Mouse (Mus musculus) embryonic facial prominence, embryonic 15.5 days (tissue): Measurements from ENCODE around the gene Fads2. TPM values are rescaled to one million over a fixed set of nuclear protein-coding genes. Genes with fewer than 3 reads are reported as not detected.

Source experiments
- ATAC-seq: fragments of 200-750 bp; cut with Nextera tagmentation; 2 replicates; pipeline ENCODE4 v1.8.0; 2017; ENCODE audit warnings: low read depth, moderate TSS enrichment; ENCODE audit not compliant: insufficient number of reproducible peaks, low FRiP score, low TSS enrichment
- H3K27ac ChIP-seq: fragments of 300-500 bp; sonication (generic); replicated peaks from 2 replicates; pipeline ENCODE4 v1.5.1; 2015; ENCODE audit warnings: mild to moderate bottlenecking, inconsistent platforms
- H3K27me3 ChIP-seq: fragments of 300-500 bp; sonication (generic); 2 replicates; pipeline ENCODE4 v1.6.1; 2015; ENCODE audit warnings: inconsistent platforms
- H3K36me3 ChIP-seq: fragments of 300-500 bp; sonication (generic); 2 replicates; pipeline ENCODE4 v1.6.1; 2015; ENCODE audit warnings: mild to moderate bottlenecking, inconsistent platforms
- H3K4me1 ChIP-seq: fragments of 300-500 bp; sonication (generic); 2 replicates; pipeline ENCODE4 v1.6.1; 2015; ENCODE audit warnings: inconsistent platforms
- H3K4me2 ChIP-seq: fragments of 300-500 bp; sonication (generic); replicated peaks from 2 replicates; pipeline ENCODE4 v1.6.1; 2015; ENCODE audit warnings: mild to moderate bottlenecking, inconsistent platforms
- H3K4me3 ChIP-seq: fragments of 300-500 bp; sonication (generic); replicated peaks from 2 replicates; pipeline ENCODE4 v1.5.1; 2015; ENCODE audit warnings: mild to moderate bottlenecking, inconsistent platforms
- H3K9ac ChIP-seq: fragments of 300-500 bp; sonication (generic); 2 replicates; pipeline ENCODE4 v1.6.1; 2015; ENCODE audit warnings: inconsistent platforms
- H3K9me3 ChIP-seq: fragments of 300-500 bp; sonication (generic); replicated peaks from 2 replicates; pipeline ENCODE4 v1.6.1; 2016; ENCODE audit warnings: inconsistent platforms
- WGBS: fragments of 180-500 bp; shearing (Covaris S2); methylation state at CpG from one replicate; pipeline ENCODE4 v1.1.7; 2015; 5-methylcytosine and 5-hydroxymethylcytosine counted together
- polyA plus RNA-seq: library from polyadenylated mRNA; unstranded; fragments of >200 nt; fragmentation: Nextera tagmentation; extraction: Ambion mirVana; gene quantifications from 2 replicates; pipeline ENCODE4 v1.2.1, GENCODE M21; 2015

Gene Fads2
- polyA plus RNA-seq, 1 experiment from 2014 or later, result 61.3 TPM

DNA sequence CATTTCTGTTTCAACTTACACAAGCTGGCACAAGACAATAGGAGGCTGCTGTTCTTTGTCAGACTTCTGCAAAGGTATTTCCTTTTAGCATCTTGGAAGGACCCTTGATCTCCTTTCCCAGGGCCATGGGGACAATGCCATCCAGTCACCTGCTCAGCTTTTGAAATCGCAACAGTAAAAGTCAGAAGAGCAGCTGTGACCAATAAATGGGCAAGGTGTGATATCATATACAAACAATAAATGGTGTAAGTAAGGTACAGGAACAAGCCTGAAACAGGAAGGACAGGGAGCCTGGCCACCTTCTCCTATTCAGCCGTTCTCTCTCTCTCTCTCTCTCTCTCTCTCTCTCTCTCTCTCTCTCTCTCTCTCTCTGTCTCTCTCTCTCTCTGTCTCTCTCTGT, 51.1 kb downstream of the Fads2 start:
- Histone ChIP-seq H3K36me3 (no peaks in the 10 kb centered on the region; the same call in 1 of the 2 replicates), H3K4me3 (no peak overlapping the region), H3K4me2 (no peak overlapping the region), H3K4me1 (0 out of 2 replicates have a peak, but pooled peaks cover 4% of the 10 kb centered on the region), H3K9me3 (no peaks in the 10 kb centered on the region), H3K27ac (no peak overlapping the region), H3K9ac (no peak overlapping the region), H3K27me3 (no peaks in the 10 kb centered on the region)
- 79% methylated on average over 2 of the region's 2 CpGs for WGBS
- ATAC-seq, result no peak

DNA sequence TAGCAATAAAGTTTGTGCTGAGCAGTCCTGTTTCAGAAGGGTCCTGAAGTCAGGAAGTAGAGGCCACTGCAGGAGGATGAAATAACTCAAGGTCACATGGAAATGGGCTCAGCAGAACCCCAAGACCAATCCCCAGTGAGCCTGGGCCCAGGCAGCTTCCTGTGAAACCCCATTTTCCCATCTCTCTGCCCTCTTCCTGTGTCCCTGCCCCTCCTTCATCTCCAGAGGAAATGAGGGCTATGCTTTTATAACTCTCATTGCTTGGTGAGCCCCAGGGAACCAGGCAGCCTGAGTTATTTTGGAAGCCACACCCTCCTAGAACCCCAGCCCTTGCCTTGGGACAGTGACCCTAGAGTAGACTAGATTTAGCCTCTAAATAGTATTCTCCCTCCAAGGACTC, 52.0 kb downstream of the Fads2 start:
- Histone ChIP-seq H3K36me3 (no peaks in the 10 kb centered on the region; the same call in 1 of the 2 replicates), H3K4me3 (no peak overlapping the region), H3K4me1 (0 out of 2 replicates have a peak, but pooled peaks cover 4% of the 10 kb centered on the region), H3K4me2 (no peak overlapping the region), H3K9ac (no peak overlapping the region), H3K27ac (no peak overlapping the region), H3K27me3 (no peaks in the 10 kb centered on the region), H3K9me3 (no peaks in the 10 kb centered on the region)
- ATAC-seq, result no peak

DNA sequence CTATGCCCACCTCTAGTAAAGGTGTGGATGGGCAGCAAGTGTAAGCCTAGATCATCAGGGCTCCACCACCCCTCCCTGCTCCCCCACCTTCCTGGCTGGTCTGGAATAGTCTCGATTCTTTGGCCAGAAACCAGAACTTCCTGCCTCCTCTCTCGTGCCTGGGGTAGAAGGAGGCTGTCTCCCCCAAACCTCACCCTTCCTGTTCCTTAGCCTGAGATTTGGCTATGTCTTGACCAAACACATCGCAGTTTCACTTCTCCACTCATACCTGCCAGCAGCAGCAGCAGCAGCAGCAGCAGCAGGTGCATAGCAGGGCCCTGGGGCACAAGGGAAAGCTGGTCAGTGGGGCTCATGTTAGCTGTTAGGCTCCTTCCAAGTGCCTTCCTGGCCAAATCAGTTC, 54.6 kb downstream of the Fads2 start:
- Histone ChIP-seq H3K4me3 (no peak overlapping the region), H3K27ac (no peak overlapping the region), H3K4me2 (no peak overlapping the region), H3K9ac (no peak overlapping the region), H3K4me1 (peaks cover 13% of the 10 kb centered on the region), H3K36me3 (no peaks in the 10 kb centered on the region), H3K9me3 (no peaks in the 10 kb centered on the region), H3K27me3 (no peaks in the 10 kb centered on the region)
- 34% methylated on average over 3 of the region's 3 CpGs for WGBS
- ATAC-seq, result no peak

DNA sequence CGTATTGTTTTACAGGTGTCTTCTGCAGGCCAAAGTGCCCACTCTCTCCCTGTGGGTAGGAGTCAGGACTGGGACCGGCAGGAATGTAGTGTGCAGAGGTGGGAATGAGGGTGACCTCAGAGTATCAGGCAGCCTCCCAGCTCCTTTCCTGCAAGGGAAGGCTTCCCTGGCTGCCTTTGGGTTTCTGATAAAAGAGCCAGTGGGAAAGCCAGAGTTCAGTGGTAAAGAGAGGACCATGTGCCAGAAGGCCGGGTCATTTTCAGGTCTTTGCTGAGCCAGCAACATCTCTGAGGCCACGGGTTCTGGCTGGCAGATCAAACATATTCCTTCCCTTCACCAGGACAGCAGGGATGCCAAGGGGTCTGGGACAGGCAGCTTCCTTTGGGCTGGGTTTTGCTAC, 55.2 kb downstream of the Fads2 start:
- Histone ChIP-seq H3K4me3 (no peak overlapping the region), H3K4me1 (peaks cover 18% of the 10 kb centered on the region), H3K36me3 (no peaks in the 10 kb centered on the region), H3K27me3 (no peaks in the 10 kb centered on the region), H3K9ac (no peak overlapping the region), H3K9me3 (no peaks in the 10 kb centered on the region), H3K4me2 (no peak overlapping the region), H3K27ac (no peak overlapping the region)
- WGBS, result 64% methylated on average over 4 of the region's 4 CpGs
- ATAC-seq, result no peak

DNA sequence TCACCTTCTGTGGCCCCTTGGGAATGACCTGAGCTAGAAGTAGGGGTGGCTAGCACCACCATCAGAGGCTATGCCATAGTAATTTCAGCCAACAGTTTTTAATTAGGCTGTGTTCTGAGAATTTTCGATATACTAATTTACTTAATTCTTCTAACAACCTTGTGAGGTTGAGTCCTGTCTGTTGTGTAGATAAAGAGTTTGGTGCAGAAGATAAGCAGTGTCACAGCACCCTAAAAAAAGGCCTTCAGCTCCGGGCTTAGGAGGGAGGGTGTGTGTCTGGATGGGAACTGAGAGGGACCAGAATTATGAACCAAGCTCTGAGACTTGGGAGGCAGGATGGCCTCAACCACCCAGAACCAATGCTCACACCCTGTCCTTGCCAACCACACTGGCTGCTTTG, 55.8 kb downstream of the Fads2 start:
- no peaks in the 10 kb centered on the region for H3K27me3 ChIP-seq
- no peak overlapping the region for H3K4me2 ChIP-seq
- H3K9ac ChIP-seq, result no peak overlapping the region
- no peak overlapping the region for H3K27ac ChIP-seq
- H3K9me3 ChIP-seq, result no peaks in the 10 kb centered on the region
- 72% methylated on average over 2 of the region's 2 CpGs for WGBS
- H3K4me3 ChIP-seq, result no peak overlapping the region
- no peaks in the 10 kb centered on the region for H3K36me3 ChIP-seq
- no peak for ATAC-seq
- peaks cover 25% of the 10 kb centered on the region for H3K4me1 ChIP-seq

DNA sequence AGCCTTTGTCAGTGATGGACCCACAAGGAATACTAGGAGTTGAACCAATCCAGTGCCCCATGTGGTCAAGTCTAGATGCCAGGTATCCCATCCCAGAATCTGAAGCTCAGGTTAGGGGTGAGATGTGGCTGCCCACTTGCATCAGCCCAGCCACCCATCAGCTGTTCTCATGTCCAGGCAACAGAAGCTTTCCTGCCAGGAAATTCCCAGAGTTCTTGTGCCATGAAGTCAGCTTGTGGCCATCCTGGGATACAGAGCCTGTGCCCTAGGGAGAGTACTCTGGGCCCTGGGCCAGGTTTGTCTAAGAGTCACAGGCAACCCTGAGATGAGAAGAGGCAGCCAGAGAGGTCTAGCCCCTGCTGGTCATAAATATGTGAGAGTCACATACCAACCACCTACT, 57.9 kb downstream of the Fads2 start:
- H3K4me3 ChIP-seq, result no peak overlapping the region
- no peak overlapping the region for H3K4me2 ChIP-seq
- no peaks in the 10 kb centered on the region for H3K27me3 ChIP-seq
- no peaks in the 10 kb centered on the region for H3K36me3 ChIP-seq
- no peak overlapping the region for H3K27ac ChIP-seq
- no peak overlapping the region for H3K9ac ChIP-seq
- H3K4me1 ChIP-seq, result peaks cover 36% of the 10 kb centered on the region
- no peak for ATAC-seq
- no peaks in the 10 kb centered on the region for H3K9me3 ChIP-seq

DNA sequence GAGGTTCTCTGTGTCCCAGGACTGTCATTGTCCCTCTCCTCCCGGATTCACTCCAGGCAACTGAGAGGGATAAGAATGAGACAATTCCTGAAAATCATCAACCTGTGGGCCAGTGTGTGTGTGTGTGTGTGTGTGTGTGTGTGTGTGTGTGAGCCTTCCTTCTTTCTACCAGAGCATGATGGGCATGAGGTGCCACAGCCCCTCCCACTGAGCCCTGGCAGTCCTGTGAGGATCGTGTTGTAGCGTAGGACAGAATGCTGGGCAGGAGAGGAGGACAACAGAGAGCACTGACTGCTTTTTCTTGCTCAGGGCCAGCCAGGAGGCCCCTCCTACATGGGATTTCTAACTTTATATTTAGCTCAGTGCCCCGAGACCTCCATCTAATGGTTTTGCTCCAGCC, 58.7 kb downstream of the Fads2 start:
- Histone ChIP-seq H3K9ac (no peak overlapping the region), H3K4me3 (peak overlapping the region; percentile 75), H3K4me2 (peak overlapping the region; percentile 97), H3K27me3 (no peaks in the 10 kb centered on the region), H3K4me1 (peaks cover 39% of the 10 kb centered on the region), H3K27ac (no peak overlapping the region), H3K9me3 (no peaks in the 10 kb centered on the region), H3K36me3 (no peaks in the 10 kb centered on the region)
- 85% methylated on average over 4 of the region's 4 CpGs for WGBS
- no peak for ATAC-seq

DNA sequence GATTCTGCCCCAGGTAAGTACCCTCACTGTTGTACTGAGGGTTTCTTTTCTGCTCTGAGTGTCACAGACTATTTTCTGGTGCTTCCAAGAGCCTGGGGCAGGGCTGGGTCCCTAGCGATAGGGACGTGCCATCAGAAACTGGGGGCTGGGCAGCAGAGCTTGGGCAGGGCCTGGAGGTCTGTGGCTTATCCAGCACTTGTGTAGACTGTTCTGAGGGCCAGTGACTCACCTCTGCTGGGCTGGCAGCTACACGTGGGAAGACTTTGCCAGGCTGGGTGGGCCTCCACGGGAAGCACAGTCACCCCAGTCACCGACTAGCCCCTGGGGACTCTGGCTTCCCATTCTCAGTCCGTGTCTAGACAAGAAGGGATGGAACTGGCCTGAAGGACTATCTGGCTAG, 59.3 kb downstream of the Fads2 start:
- no peak overlapping the region for H3K27ac ChIP-seq
- H3K36me3 ChIP-seq, result no peaks in the 10 kb centered on the region
- peak overlapping the region; percentile 97 for H3K4me2 ChIP-seq
- 42% methylated on average over 6 of the region's 6 CpGs for WGBS
- H3K9me3 ChIP-seq, result no peaks in the 10 kb centered on the region
- H3K9ac ChIP-seq, result peak overlapping the region; percentile 68
- H3K4me3 ChIP-seq, result peak overlapping the region; percentile 75
- no peak for ATAC-seq
- peaks cover 39% of the 10 kb centered on the region for H3K4me1 ChIP-seq
- no peaks in the 10 kb centered on the region for H3K27me3 ChIP-seq

DNA sequence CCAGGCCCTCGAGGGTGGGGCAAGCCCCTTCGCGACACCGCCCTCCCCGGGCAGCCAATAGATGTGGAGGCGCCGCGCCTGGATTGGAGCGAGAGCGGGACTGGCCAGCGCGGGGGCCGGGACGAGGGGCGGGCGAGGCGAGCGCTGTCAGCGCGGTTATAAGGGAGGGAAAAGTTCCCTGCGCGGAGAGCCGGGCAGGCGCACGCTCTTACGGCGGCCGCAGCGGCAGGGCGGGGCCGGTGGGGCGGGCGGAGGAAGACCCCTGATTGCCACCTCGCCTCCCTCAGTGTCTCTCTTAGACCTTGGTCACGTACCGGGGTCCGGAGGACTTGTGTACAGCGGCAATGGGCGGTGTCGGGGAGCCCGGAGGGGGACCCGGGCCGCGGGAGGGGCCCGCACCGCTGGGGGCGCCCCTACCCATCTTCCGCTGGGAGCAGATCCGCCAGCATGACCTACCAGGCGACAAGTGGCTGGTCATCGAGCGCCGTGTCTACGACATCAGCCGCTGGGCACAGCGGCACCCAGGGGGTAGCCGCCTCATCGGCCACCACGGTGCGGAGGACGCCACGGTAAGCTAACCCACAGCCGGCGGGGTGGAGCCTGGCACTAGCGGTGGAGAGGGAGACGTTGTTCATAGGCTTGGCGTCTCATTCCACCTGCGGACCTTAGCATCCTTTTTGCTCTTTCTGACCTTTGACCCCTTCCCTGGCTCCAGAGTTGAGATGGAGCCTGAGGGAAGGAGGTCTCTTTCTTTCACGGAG, 60.0 kb downstream of the Fads2 start, which contains the start of gene Fads3:
Fads3 (plus strand) TSS at position 182 of the 761 bp plus-strand sequence.
- H3K36me3 ChIP-seq, result no peaks in the 10 kb centered on the region
- peaks cover 38% of the 10 kb centered on the region for H3K4me1 ChIP-seq
- under 1% methylated on average over 66 of the region's 69 CpGs for WGBS
- peak; percentile 88 for ATAC-seq
- peak within 1 kb of the TSS; percentile 68 for H3K9ac ChIP-seq
- peak within 1 kb of the TSS; percentile 97 for H3K4me2 ChIP-seq
- H3K27me3 ChIP-seq, result no peaks in the 10 kb centered on the region
- H3K27ac ChIP-seq, result peak within 1 kb of the TSS; percentile 69
- H3K4me3 ChIP-seq, result peak within 1 kb of the TSS; percentile 75
- no peaks in the 10 kb centered on the region for H3K9me3 ChIP-seq

DNA sequence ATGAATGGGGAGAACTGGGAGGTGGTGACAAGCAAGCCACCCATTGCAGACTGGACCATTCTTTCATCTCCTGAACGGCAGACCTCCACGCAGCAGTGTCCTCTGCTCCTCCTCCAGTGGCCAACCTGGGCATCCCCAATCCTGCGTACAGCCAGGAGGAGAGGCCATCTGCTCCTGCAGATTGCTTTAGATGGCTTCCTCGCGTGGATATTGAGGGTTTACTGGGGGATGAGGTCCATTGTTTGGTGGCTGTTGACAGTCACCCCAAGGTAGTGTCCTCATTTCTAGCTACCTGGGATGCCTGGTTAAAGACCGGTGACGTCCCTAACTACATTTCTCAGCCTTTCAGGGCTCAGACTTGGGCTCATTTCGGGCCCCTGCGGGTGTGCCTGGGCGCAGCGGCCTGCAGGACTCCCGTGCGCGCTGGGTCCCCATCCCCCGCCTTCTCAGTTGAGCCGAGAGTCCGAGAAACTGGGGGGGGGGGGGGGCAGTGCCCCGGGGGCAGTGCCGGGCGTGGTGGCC, 60.6 kb downstream of the Fads2 start:
- peak overlapping the region; percentile 68 for H3K9ac ChIP-seq
- WGBS, result 10% methylated on average over 19 of the region's 20 CpGs
- peak overlapping the region; percentile 97 for H3K4me2 ChIP-seq
- H3K27ac ChIP-seq, result 0 out of 2 replicates have a peak overlapping the region, but pooled peaks have one; percentile 69
- H3K36me3 ChIP-seq, result no peaks in the 10 kb centered on the region
- H3K4me3 ChIP-seq, result peak overlapping the region; percentile 75
- H3K9me3 ChIP-seq, result no peaks in the 10 kb centered on the region
- peaks cover 35% of the 10 kb centered on the region for H3K4me1 ChIP-seq
- no peaks in the 10 kb centered on the region for H3K27me3 ChIP-seq
- no peak for ATAC-seq

DNA sequence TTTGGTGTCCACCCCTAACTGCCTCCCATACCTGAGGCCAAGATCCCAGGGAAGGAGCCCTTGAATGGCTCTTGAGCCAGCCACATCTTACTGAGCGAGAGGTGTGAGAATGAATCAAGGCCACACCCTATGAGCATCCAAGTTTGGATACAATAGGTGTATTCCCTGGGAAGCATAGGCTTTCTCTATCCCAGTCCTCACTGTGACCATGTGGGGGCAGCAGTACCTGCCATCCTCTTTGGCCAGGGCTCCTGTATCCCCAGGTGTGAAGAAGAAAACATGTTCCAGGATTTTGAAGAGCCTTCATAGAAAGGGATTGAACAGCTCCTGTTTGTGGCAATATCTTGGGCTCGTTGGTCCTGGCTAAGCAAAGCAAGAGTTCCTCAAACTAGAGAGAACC, 61.9 kb downstream of the Fads2 start:
- no peaks in the 10 kb centered on the region for H3K9me3 ChIP-seq
- no peak overlapping the region for H3K4me3 ChIP-seq
- WGBS, result 90% methylated on average over 2 of the region's 2 CpGs
- no peak for ATAC-seq
- H3K4me2 ChIP-seq, result no peak overlapping the region
- no peaks in the 10 kb centered on the region for H3K27me3 ChIP-seq
- H3K4me1 ChIP-seq, result peaks cover 43% of the 10 kb centered on the region
- no peak overlapping the region for H3K9ac ChIP-seq
- H3K36me3 ChIP-seq, result 0 out of 2 replicates have a peak, but pooled peaks cover 7% of the 10 kb centered on the region
- H3K27ac ChIP-seq, result no peak overlapping the region

DNA sequence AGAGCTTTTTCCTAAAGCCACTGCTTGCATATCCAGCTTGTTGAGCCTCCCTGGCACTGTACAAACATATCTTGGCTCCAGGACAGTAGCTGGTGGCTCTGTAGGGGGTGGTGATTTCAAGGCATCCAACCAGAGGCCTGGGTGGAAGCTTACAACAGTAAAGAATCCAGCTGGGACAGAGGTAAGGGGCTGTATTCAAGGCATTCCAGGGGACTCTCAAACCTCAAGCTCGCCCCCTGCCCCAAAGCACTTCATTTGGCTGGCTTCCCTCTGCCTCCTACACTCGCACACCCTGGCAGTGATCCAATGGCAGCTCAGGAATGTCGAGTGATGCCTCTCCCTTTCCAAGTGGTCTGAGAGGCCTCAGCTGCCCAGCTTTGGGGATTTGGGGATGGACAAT, 62.6 kb downstream of the Fads2 start:
- no peaks in the 10 kb centered on the region for H3K9me3 ChIP-seq
- 0 out of 2 replicates have a peak, but pooled peaks cover 8% of the 10 kb centered on the region for H3K36me3 ChIP-seq
- no peak for ATAC-seq
- H3K27me3 ChIP-seq, result no peaks in the 10 kb centered on the region
- H3K4me2 ChIP-seq, result no peak overlapping the region
- H3K27ac ChIP-seq, result peak overlapping the region; percentile 66
- WGBS, result 6% methylated on average over 3 of the region's 3 CpGs
- peaks cover 44% of the 10 kb centered on the region for H3K4me1 ChIP-seq
- H3K4me3 ChIP-seq, result no peak overlapping the region
- H3K9ac ChIP-seq, result no peak overlapping the region
